Mouse (Mus musculus): ENCODE results near the gene Lmo2.

Gene Lmo2

GRCm38 (mm10) chr2:103941085-103941484, 16.7 kb upstream of the Lmo2 start:
- DNase-seq (ENCODE audit: low read depth) = no peak

GRCm38 (mm10) chr2:103944859-103945258, 12.9 kb upstream of the Lmo2 start:
- DNase-seq (ENCODE audit: low read depth) = peak; percentile 30

- peak; percentile 71 for DNase-seq (ENCODE audit: low read depth)
Measured at GRCm38 (mm10) chr2:103945571-103946092, 12.2 kb upstream of the Lmo2 start.

GRCm38 (mm10) chr2:103946892-103947291, 10.9 kb upstream of the Lmo2 start:
- no peak for DNase-seq (ENCODE audit: low read depth)

- no peak for DNase-seq (ENCODE audit: low read depth)
Measured at GRCm38 (mm10) chr2:103947982-103948655, 9.7 kb upstream of the Lmo2 start.

- DNase-seq (ENCODE audit: low read depth) = no peak
Measured at GRCm38 (mm10) chr2:103953050-103953835, 4.5 kb upstream of the Lmo2 start.

GRCm38 (mm10) chr2:103955714-103956113, 2.1 kb upstream of the Lmo2 start:
- DNase-seq (ENCODE audit: low read depth) = no peak

- no peak for DNase-seq (ENCODE audit: low read depth)
Measured at GRCm38 (mm10) chr2:103956867-103957266, 919 bp upstream of the Lmo2 start.

- no peak for DNase-seq (ENCODE audit: low read depth)
Measured at GRCm38 (mm10) chr2:103958634-103959033, 848 bp downstream of the Lmo2 start.

GRCm38 (mm10) chr2:103959066-103959465, 1.3 kb downstream of the Lmo2 start:
- no peak for DNase-seq (ENCODE audit: low read depth)

- no peak for DNase-seq (ENCODE audit: low read depth)
Measured at GRCm38 (mm10) chr2:103959574-103959973, 1.8 kb downstream of the Lmo2 start.

GRCm38 (mm10) chr2:103962349-103962748, 4.6 kb downstream of the Lmo2 start:
- no peak for DNase-seq (ENCODE audit: low read depth)

GRCm38 (mm10) chr2:103965391-103965790, 7.6 kb downstream of the Lmo2 start:
- DNase-seq (ENCODE audit: low read depth) = no peak

GRCm38 (mm10) chr2:103968186-103968585, 10.4 kb downstream of the Lmo2 start:
- DNase-seq (ENCODE audit: low read depth) = no peak

- DNase-seq (ENCODE audit: low read depth) = no peak
Measured at GRCm38 (mm10) chr2:103968919-103969436, 11.2 kb downstream of the Lmo2 start.

GRCm38 (mm10) chr2:103969437-103970040, 11.8 kb downstream of the Lmo2 start:
- peak; percentile 40 for DNase-seq (ENCODE audit: low read depth)

GRCm38 (mm10) chr2:103970041-103970790, 12.4 kb downstream of the Lmo2 start:
- DNase-seq (ENCODE audit: low read depth) = peak; percentile 37

- peak; percentile 19 for DNase-seq (ENCODE audit: low read depth)
Measured at GRCm38 (mm10) chr2:103970791-103971649, 13.2 kb downstream of the Lmo2 start.

GRCm38 (mm10) chr2:103971838-103972237, 14.1 kb downstream of the Lmo2 start:
- no peak for DNase-seq (ENCODE audit: low read depth)

- no peak for DNase-seq (ENCODE audit: low read depth)
Measured at GRCm38 (mm10) chr2:103975904-103976303, 18.1 kb downstream of the Lmo2 start.

- DNase-seq (ENCODE audit: low read depth) = no peak
Measured at GRCm38 (mm10) chr2:103977216-103977615, 19.4 kb downstream of the Lmo2 start.

All from naive thymus-derived CD4-positive, alpha-beta T cell, adult 2 months (primary cell).